In genomic region chr2:68256472-68256871, GRCm38 (mm10) we compare ENCODE assay signal across 17 mouse cellular contexts.
"Had no signal": no experiment of that assay in that cellular context is flagged by ENCODE, and none has a peak within 500 bp of the region (broad histone marks: within the 10 kb centered on the region; RNA-seq: fewer than 3 reads in every experiment).

No protein-coding gene starts in this region.

- H3K4me3 ChIP-seq: lung, embryonic 15.5 days; megakaryocyte, embryonic 14.5 days; midbrain, embryonic 12.5 days; neural tube, embryonic 12.5 days; stomach, embryonic 15.5 days had no signal

- ATAC-seq: liver, postnatal 0 days; lung, postnatal 0 days had no signal

- DNase-seq: liver, postnatal 0 days; lung, adult 2 months; lung, postnatal 14 days; lung, postnatal 36 days; midbrain, embryonic 14.5 days; right cerebral cortex, postnatal 14 days; thymus, adult 18-20 months; thymus, postnatal 14 days; thymus, postnatal 36 days had no signal

- H3K27ac ChIP-seq: lung, embryonic 15.5 days; macrophage; midbrain, embryonic 12.5 days; neural tube, embryonic 12.5 days; stomach, embryonic 15.5 days; stomach, postnatal 0 days had no signal
